8 mouse cellular contexts compared by ENCODE assay signal in genomic region chr4:134963021-134963776, GRCm38 (mm10). TPM values are rescaled to one million over a fixed set of nuclear protein-coding genes. Genes with fewer than 3 reads are reported as not detected.
A peak's percentile ranks its signal among the peaks of the same experiment; 100 is the strongest.
DNase-seq lines count a peak whose midpoint lies in the region; ATAC-seq lines count a peak whose summit lies in the region.

No protein-coding gene starts in this region.

- peak overlapping the region; percentile 23; the same call in 1 of the 2 replicates for H3K27ac ChIP-seq in hindbrain, embryonic 10.5 days
- no peak overlapping the region for H3K27ac ChIP-seq in hindbrain, embryonic 16.5 days (ENCODE audit: low read depth, low read length)
- no peak overlapping the region for H3K27ac ChIP-seq in hindbrain, embryonic 11.5 days (ENCODE audit: low read depth, low read length)
- no peak overlapping the region for H3K27ac ChIP-seq in neural tube, embryonic 12.5 days

- no peak for ATAC-seq in hindbrain, embryonic 16.5 days
- no peak for ATAC-seq in hindbrain, embryonic 11.5 days (ENCODE audit: low FRiP score)
- ATAC-seq in neural tube, embryonic 12.5 days (ENCODE audit: low FRiP score, low read depth), result no peak

- DNase-seq in hindbrain, embryonic 10.5 days (ENCODE audit: low spot score), result peak; percentile 60
- DNase-seq in c-Kit-positive CD71-negative TER-119-negative erythroid progenitor cells, embryonic 14.5 days (ENCODE audit: low read depth), result peak; percentile 87
- peak; percentile 81 for DNase-seq in hindbrain, embryonic 11.5 days (ENCODE audit: low spot score)
- peak; percentile 86 for DNase-seq in liver
- no peak for DNase-seq in urinary bladder, postnatal 14 days (ENCODE audit: low spot score)
- no peak for DNase-seq in cerebellum, adult 9-11 months

- H3K36me3 ChIP-seq in hindbrain, embryonic 10.5 days, result no peaks in the 10 kb centered on the region
- no peaks in the 10 kb centered on the region for H3K36me3 ChIP-seq in hindbrain, embryonic 16.5 days (ENCODE audit: control insufficient read depth, insufficient read depth, low read length)
- no peaks in the 10 kb centered on the region for H3K36me3 ChIP-seq in hindbrain, embryonic 11.5 days (ENCODE audit: control insufficient read depth, insufficient read depth, low read length)
- H3K36me3 ChIP-seq in neural tube, embryonic 12.5 days, result no peaks in the 10 kb centered on the region

- no peak overlapping the region for H3K9ac ChIP-seq in hindbrain, embryonic 16.5 days (ENCODE audit: low read depth, low read length)
- no peak overlapping the region for H3K9ac ChIP-seq in hindbrain, embryonic 11.5 days (ENCODE audit: low read depth, low read length)
- H3K9ac ChIP-seq in neural tube, embryonic 12.5 days, result no peak overlapping the region

- 27% methylated on average over 19 of the region's 19 CpGs for WGBS in hindbrain, embryonic 10.5 days
- 25% methylated on average over 19 of the region's 19 CpGs for WGBS in hindbrain, embryonic 16.5 days
- 23% methylated on average over 19 of the region's 19 CpGs for WGBS in hindbrain, embryonic 11.5 days
- 29% methylated on average over 19 of the region's 19 CpGs for WGBS in neural tube, embryonic 12.5 days

- peaks cover 10% of the 10 kb centered on the region; the same call in 1 of the 2 replicates for H3K27me3 ChIP-seq in hindbrain, embryonic 10.5 days (ENCODE audit: insufficient read depth, poor library complexity, severe bottlenecking)
- peaks cover 2% of the 10 kb centered on the region; the same call in 1 of the 2 replicates for H3K27me3 ChIP-seq in hindbrain, embryonic 16.5 days (replicated peaks; ENCODE audit: control insufficient read depth, insufficient read depth, low read length)
- no peaks in the 10 kb centered on the region for H3K27me3 ChIP-seq in hindbrain, embryonic 11.5 days (ENCODE audit: control insufficient read depth, insufficient read depth, low read length)
- H3K27me3 ChIP-seq in neural tube, embryonic 12.5 days (replicated peaks), result 0 out of 2 replicates have a peak, but pooled peaks cover 5% of the 10 kb centered on the region

- H3K4me3 ChIP-seq in hindbrain, embryonic 10.5 days, result 0 out of 2 replicates have a peak overlapping the region, but pooled peaks have one; percentile 18
- no peak overlapping the region for H3K4me3 ChIP-seq in hindbrain, embryonic 16.5 days (ENCODE audit: low read length)
- H3K4me3 ChIP-seq in hindbrain, embryonic 11.5 days (ENCODE audit: low read depth, low read length), result no peak overlapping the region
- no peak overlapping the region for H3K4me3 ChIP-seq in neural tube, embryonic 12.5 days

- no peak overlapping the region for H3K4me2 ChIP-seq in hindbrain, embryonic 16.5 days (ENCODE audit: low read length)
- no peak overlapping the region for H3K4me2 ChIP-seq in hindbrain, embryonic 11.5 days (replicated peaks; ENCODE audit: low read depth, low read length)
- H3K4me2 ChIP-seq in neural tube, embryonic 12.5 days (replicated peaks), result 0 out of 2 replicates have a peak overlapping the region, but pooled peaks have one; percentile 35

- H3K9me3 ChIP-seq in hindbrain, embryonic 10.5 days, result no peaks in the 10 kb centered on the region
- H3K9me3 ChIP-seq in hindbrain, embryonic 16.5 days (ENCODE audit: control insufficient read depth, low read length), result no peaks in the 10 kb centered on the region
- H3K9me3 ChIP-seq in hindbrain, embryonic 11.5 days (ENCODE audit: control insufficient read depth, low read length), result no peaks in the 10 kb centered on the region
- no peaks in the 10 kb centered on the region for H3K9me3 ChIP-seq in neural tube, embryonic 12.5 days

- H3K4me1 ChIP-seq in hindbrain, embryonic 10.5 days (replicated peaks), result peaks cover 7% of the 10 kb centered on the region; the same call in 1 of the 2 replicates
- no peaks in the 10 kb centered on the region for H3K4me1 ChIP-seq in hindbrain, embryonic 16.5 days (ENCODE audit: control insufficient read depth, insufficient read depth, low read depth, low read length)
- H3K4me1 ChIP-seq in hindbrain, embryonic 11.5 days (replicated peaks; ENCODE audit: control insufficient read depth, insufficient read depth, low read length), result no peaks in the 10 kb centered on the region
- H3K4me1 ChIP-seq in neural tube, embryonic 12.5 days, result 0 out of 2 replicates have a peak, but pooled peaks cover 2% of the 10 kb centered on the region

RNA-seq across cellular contexts. Expression of gene Syf2, which starts 32.5 kb away (rescaled TPM):
- 67.6 and 75.2 TPM in 2 replicates for polyA plus RNA-seq in hindbrain, embryonic 10.5 days (2016; fragmentation: Nextera tagmentation; extraction: Ambion mirVana)
- polyA plus RNA-seq in hindbrain, embryonic 16.5 days (2015; fragmentation: Nextera tagmentation; extraction: Ambion mirVana), result 53.8 and 58.2 TPM in 2 replicates
- polyA plus RNA-seq in hindbrain, embryonic 11.5 days (2014; fragmentation: Nextera tagmentation; extraction: Ambion mirVana), result 77.6 and 80.3 TPM in 2 replicates
- 82.6 and 85.0 TPM in 2 replicates for polyA plus RNA-seq in neural tube, embryonic 12.5 days (2016; fragmentation: Nextera tagmentation; extraction: Ambion mirVana)

RNA-seq across cellular contexts. Expression of gene Rsrp1, which starts 39.8 kb away (rescaled TPM):
- polyA plus RNA-seq in hindbrain, embryonic 10.5 days (2016; fragmentation: Nextera tagmentation; extraction: Ambion mirVana), result 335 and 382 TPM in 2 replicates
- polyA plus RNA-seq in hindbrain, embryonic 16.5 days (2015; fragmentation: Nextera tagmentation; extraction: Ambion mirVana), result 453 and 454 TPM in 2 replicates
- polyA plus RNA-seq in hindbrain, embryonic 11.5 days (2014; fragmentation: Nextera tagmentation; extraction: Ambion mirVana), result 382 and 434 TPM in 2 replicates
- polyA plus RNA-seq in neural tube, embryonic 12.5 days (2016; fragmentation: Nextera tagmentation; extraction: Ambion mirVana), result 470 and 511 TPM in 2 replicates

RNA-seq across cellular contexts. Expression of gene Tmem50a, which starts 48.4 kb away (rescaled TPM):
- 132 and 149 TPM in 2 replicates for polyA plus RNA-seq in hindbrain, embryonic 10.5 days (2016; fragmentation: Nextera tagmentation; extraction: Ambion mirVana)
- polyA plus RNA-seq in hindbrain, embryonic 16.5 days (2015; fragmentation: Nextera tagmentation; extraction: Ambion mirVana), result 214 and 227 TPM in 2 replicates
- 153 and 167 TPM in 2 replicates for polyA plus RNA-seq in hindbrain, embryonic 11.5 days (2014; fragmentation: Nextera tagmentation; extraction: Ambion mirVana)
- 179 and 183 TPM in 2 replicates for polyA plus RNA-seq in neural tube, embryonic 12.5 days (2016; fragmentation: Nextera tagmentation; extraction: Ambion mirVana)

Comparison
In these comparisons a context has a peak if more than half of its experiments do, and no peak if none do; other contexts are left out.
1. DNase-seq: peak in hindbrain, embryonic 10.5 days (single experiment), c-Kit-positive CD71-negative TER-119-negative erythroid progenitor cells, embryonic 14.5 days (single experiment), hindbrain, embryonic 11.5 days (single experiment) and liver (single experiment); none in urinary bladder, postnatal 14 days (single experiment) and cerebellum, adult 9-11 months (single experiment).